Mouse (Mus musculus) small intestine, adult 10 weeks (tissue): ENCODE measurements around the gene Ergic2. TPM values are rescaled to one million over a fixed set of nuclear protein-coding genes. Genes with fewer than 3 reads are reported as not detected.

Experiments
- polyA plus RNA-seq: library from polyadenylated mRNA; stranded (reverse); fragments of 350-450 nt; fragmentation: Illumina TruSeq; extraction: RNeasy Lipid Tissue Mini Kit (QIAGEN cat#74804); gene quantifications from one replicate; pipeline ENCODE4 v1.2.3, GENCODE M21; 2014; ENCODE audit warnings: low replicate concordance

Gene Ergic2
- polyA plus RNA-seq: 516 TPM

GRCm38 (mm10) chr6:148211897-148212680 is at the start of gene Ergic2:
Gene Ergic2 (minus strand): TSS chr6:148212374.

Other genes starting within 250 kb of the Ergic2 start
- 84.4 TPM for gene Far2, start 165.1 kb downstream of the Ergic2 start, polyA plus RNA-seq
- 4.5 TPM for gene Tmtc1, start 232.0 kb upstream of the Ergic2 start, polyA plus RNA-seq